Mouse (Mus musculus) stomach, embryonic 16.5 days (tissue): ENCODE data around the gene Tcp11. TPM values are rescaled to one million over a fixed set of nuclear protein-coding genes. Genes with fewer than 3 reads are reported as not detected.

Source experiments
- ATAC-seq: fragments of 200-750 bp; cut with Nextera tagmentation; 2 replicates; pipeline ENCODE4 v1.8.0; 2017; ENCODE audit warnings: moderate number of reproducible peaks, moderate TSS enrichment; ENCODE audit not compliant: insufficient read depth, low FRiP score
- H3K27ac ChIP-seq: fragments of 300-500 bp; sonication (generic); 2 replicates; pipeline ENCODE4 v1.5.1; 2014; ENCODE audit warnings: low read length
- H3K27me3 ChIP-seq: fragments of 300-500 bp; sonication (generic); 2 replicates; pipeline ENCODE4 v1.6.1; 2014; ENCODE audit warnings: low read length, control low read depth, mixed read lengths; ENCODE audit not compliant: control insufficient read depth, insufficient read depth
- H3K36me3 ChIP-seq: fragments of 300-500 bp; sonication (generic); 2 replicates; pipeline ENCODE4 v1.6.1; 2014; ENCODE audit warnings: low read length; ENCODE audit not compliant: control insufficient read depth, insufficient read depth
- H3K4me1 ChIP-seq: fragments of 300-500 bp; sonication (generic); 2 replicates; pipeline ENCODE4 v1.6.1; 2014; ENCODE audit warnings: low read length, control low read depth, mixed read lengths; ENCODE audit not compliant: control insufficient read depth, insufficient read depth
- H3K4me2 ChIP-seq: fragments of 300-500 bp; sonication (generic); 2 replicates; pipeline ENCODE4 v1.6.1; 2014; ENCODE audit warnings: low read depth, low read length, mixed read lengths
- H3K4me3 ChIP-seq: fragments of 300-500 bp; sonication (generic); replicated peaks from 2 replicates; pipeline ENCODE4 v1.5.1; 2014; ENCODE audit warnings: mild to moderate bottlenecking, low read length
- H3K9ac ChIP-seq: fragments of 300-500 bp; sonication (generic); 2 replicates; pipeline ENCODE4 v1.6.1; 2014; ENCODE audit warnings: low read length
- H3K9me3 ChIP-seq: fragments of 300-500 bp; sonication (generic); replicated peaks from 2 replicates; pipeline ENCODE4 v1.6.1; 2016; ENCODE audit warnings: low read length, control low read depth; ENCODE audit not compliant: control insufficient read depth
- WGBS: fragments of 180-500 bp; shearing (Covaris S2); extraction: QIAGEN DNeasy Blood & Tissue Kit; methylation state at CpG from one replicate; pipeline ENCODE4 v1.1.7; 2014; 5-methylcytosine and 5-hydroxymethylcytosine counted together
- polyA plus RNA-seq: library from polyadenylated mRNA; unstranded; fragments of >200 nt; fragmentation: Nextera tagmentation; extraction: Ambion mirVana; gene quantifications from 2 replicates; pipeline ENCODE4 v1.2.1, GENCODE M21; 2015

The Tcp11 gene
- polyA plus RNA-seq, 1 experiment from 2014 or later = 1.9 TPM

DNA sequence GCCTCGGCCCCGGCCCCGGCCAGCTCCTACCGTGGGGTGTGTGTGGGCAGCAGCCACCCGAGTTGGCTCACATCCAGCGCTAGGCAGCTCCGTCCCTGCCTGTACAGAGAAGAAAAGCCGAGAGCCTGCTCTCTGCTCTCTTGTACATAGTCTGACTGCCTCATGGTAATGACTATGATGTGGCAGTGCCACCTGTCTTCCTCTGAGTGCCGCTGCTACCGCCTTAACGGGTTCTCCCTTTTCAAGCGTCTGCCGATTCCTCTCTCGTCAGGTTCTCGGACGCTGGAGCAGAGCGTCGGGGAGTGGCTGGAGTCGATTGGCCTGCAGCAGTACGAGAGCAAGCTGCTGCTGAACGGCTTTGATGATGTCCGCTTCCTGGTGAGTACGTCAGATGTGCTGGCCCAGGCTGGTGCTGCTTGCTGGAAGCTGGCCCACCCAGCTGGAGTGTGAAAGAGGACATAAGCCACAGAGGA, 38.1 kb downstream of the Tcp11 start:
- no peak overlapping the region for H3K4me2 ChIP-seq
- peak; percentile 54 for ATAC-seq
- no peaks in the 10 kb centered on the region for H3K27me3 ChIP-seq
- H3K4me1 ChIP-seq = no peaks in the 10 kb centered on the region
- no peaks in the 10 kb centered on the region for H3K9me3 ChIP-seq
- no peak overlapping the region for H3K9ac ChIP-seq
- 62% methylated on average over 23 of the region's 23 CpGs for WGBS
- H3K4me3 ChIP-seq = no peak overlapping the region
- H3K27ac ChIP-seq = no peak overlapping the region
- H3K36me3 ChIP-seq = no peaks in the 10 kb centered on the region

GRCm38 (mm10) chr17:28041298-28041697, 39.1 kb downstream of the Tcp11 start:
- Histone ChIP-seq H3K27me3 (no peaks in the 10 kb centered on the region), H3K4me1 (no peaks in the 10 kb centered on the region), H3K9me3 (no peaks in the 10 kb centered on the region), H3K9ac (no peak overlapping the region), H3K4me2 (no peak overlapping the region), H3K4me3 (no peak overlapping the region), H3K27ac (no peak overlapping the region), H3K36me3 (no peaks in the 10 kb centered on the region)
- 88% methylated on average over 13 of the region's 13 CpGs for WGBS
- no peak for ATAC-seq

GRCm38 (mm10) chr17:28040620-28041019, 39.8 kb downstream of the Tcp11 start:
- Histone ChIP-seq H3K27me3 (no peaks in the 10 kb centered on the region), H3K36me3 (no peaks in the 10 kb centered on the region), H3K4me2 (no peak overlapping the region), H3K4me3 (no peak overlapping the region), H3K27ac (no peak overlapping the region), H3K9ac (no peak overlapping the region), H3K9me3 (no peaks in the 10 kb centered on the region), H3K4me1 (no peaks in the 10 kb centered on the region)
- 45% methylated on average over 16 of the region's 16 CpGs for WGBS
- ATAC-seq = no peak

- Histone ChIP-seq H3K27me3 (no peaks in the 10 kb centered on the region), H3K27ac (peak overlapping the region; percentile 26; the same call in 1 of the 2 replicates), H3K4me2 (no peak overlapping the region), H3K4me1 (peaks cover 9% of the 10 kb centered on the region; the same call in 1 of the 2 replicates), H3K9ac (no peak overlapping the region), H3K36me3 (no peaks in the 10 kb centered on the region), H3K9me3 (no peaks in the 10 kb centered on the region), H3K4me3 (no peak overlapping the region)
- ATAC-seq = peak; percentile 52; the same call in 1 of the 2 replicates
- WGBS = 66% methylated on average over 14 of the region's 14 CpGs
Observed at GRCm38 (mm10) chr17:28036813-28037756, 43.4 kb downstream of the Tcp11 start.

- Histone ChIP-seq H3K27ac (no peak overlapping the region), H3K4me2 (no peak overlapping the region), H3K9ac (0 out of 2 replicates have a peak overlapping the region, but pooled peaks have one; percentile 2), H3K36me3 (no peaks in the 10 kb centered on the region), H3K4me1 (peaks cover 12% of the 10 kb centered on the region; the same call in 1 of the 2 replicates), H3K4me3 (no peak overlapping the region), H3K9me3 (no peaks in the 10 kb centered on the region), H3K27me3 (no peaks in the 10 kb centered on the region)
- no peak for ATAC-seq
- WGBS = 60% methylated on average over 8 of the region's 8 CpGs
Observed at GRCm38 (mm10) chr17:28034986-28035385, 45.5 kb downstream of the Tcp11 start.

DNA sequence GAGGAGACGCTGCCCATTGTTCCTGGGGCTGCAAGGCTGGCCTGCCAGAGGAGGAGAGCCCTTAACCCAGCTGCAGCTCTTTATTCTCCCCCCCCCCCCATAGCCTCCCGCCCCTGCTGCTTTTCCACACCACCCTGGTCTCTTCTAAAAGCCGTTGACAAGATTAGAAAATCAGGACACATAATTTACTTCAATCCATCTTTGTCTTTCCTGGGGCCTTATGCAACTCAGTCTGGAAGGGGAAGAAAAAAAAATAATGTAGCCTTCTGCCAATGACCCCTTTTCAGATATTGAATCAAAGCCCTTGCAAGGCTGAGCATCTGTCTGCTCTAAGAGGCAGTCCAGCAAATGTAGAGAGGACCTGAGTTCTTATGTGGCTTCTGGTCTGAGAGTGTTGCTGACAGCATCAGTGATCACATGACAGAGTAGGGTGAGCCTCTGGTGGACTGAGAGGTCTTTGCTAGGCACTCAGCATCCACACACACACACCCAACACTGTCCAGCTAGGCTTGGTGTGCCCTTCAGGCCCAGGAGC, 47.3 kb downstream of the Tcp11 start:
- 38% methylated on average over 3 of the region's 3 CpGs for WGBS
- no peak for ATAC-seq
- Histone ChIP-seq H3K4me1 (peaks cover 17% of the 10 kb centered on the region), H3K27me3 (no peaks in the 10 kb centered on the region), H3K27ac (peak overlapping the region; percentile 8; the same call in 1 of the 2 replicates), H3K9me3 (no peaks in the 10 kb centered on the region), H3K36me3 (no peaks in the 10 kb centered on the region), H3K4me2 (no peak overlapping the region), H3K9ac (0 out of 2 replicates have a peak overlapping the region, but pooled peaks have one; percentile 29), H3K4me3 (no peak overlapping the region)

DNA sequence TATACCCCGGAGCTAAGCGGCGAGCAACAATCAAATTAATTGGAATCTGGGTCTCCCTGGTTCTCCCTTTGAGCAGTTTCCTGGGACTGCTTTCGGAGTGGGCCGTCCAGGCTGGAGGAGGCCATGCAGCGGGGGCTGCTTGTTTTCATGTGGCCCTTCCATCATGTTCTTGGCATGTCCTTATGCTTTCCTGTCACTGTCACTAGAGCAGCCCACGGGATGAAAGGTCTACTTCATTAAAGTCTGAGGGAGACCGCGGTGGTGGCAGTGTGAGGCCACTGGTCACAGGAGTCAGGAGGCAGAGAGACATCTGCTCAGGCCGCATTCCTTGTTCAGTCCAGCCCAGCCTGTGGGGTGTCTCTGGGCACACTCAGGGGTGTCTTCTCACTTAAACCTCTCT, 48.2 kb downstream of the Tcp11 start:
- H3K27me3 ChIP-seq = no peaks in the 10 kb centered on the region
- no peak overlapping the region for H3K27ac ChIP-seq
- WGBS = 74% methylated on average over 10 of the region's 10 CpGs
- no peak overlapping the region for H3K4me2 ChIP-seq
- no peaks in the 10 kb centered on the region for H3K9me3 ChIP-seq
- 0 out of 2 replicates have a peak overlapping the region, but pooled peaks have one; percentile 29 for H3K9ac ChIP-seq
- no peak for ATAC-seq
- no peak overlapping the region for H3K4me3 ChIP-seq
- no peaks in the 10 kb centered on the region for H3K36me3 ChIP-seq
- peaks cover 17% of the 10 kb centered on the region for H3K4me1 ChIP-seq

- Histone ChIP-seq H3K4me3 (no peak overlapping the region), H3K9me3 (no peaks in the 10 kb centered on the region), H3K4me2 (no peak overlapping the region), H3K27me3 (no peaks in the 10 kb centered on the region), H3K9ac (no peak overlapping the region), H3K36me3 (no peaks in the 10 kb centered on the region), H3K4me1 (peaks cover 24% of the 10 kb centered on the region), H3K27ac (peak overlapping the region; percentile 57; the same call in 1 of the 2 replicates)
- WGBS = 47% methylated on average over 9 of the region's 9 CpGs
- no peak for ATAC-seq
Observed at GRCm38 (mm10) chr17:28031281-28031941, 49.0 kb downstream of the Tcp11 start.
